Mouse (Mus musculus): ENCODE data around the gene Themis. TPM values are rescaled to one million over a fixed set of nuclear protein-coding genes. Genes with fewer than 3 reads are reported as not detected.

Gene Themis
- polyA plus RNA-seq (2014; fragmentation: Illumina TruSeq; extraction: RNeasy Lipid Tissue Mini Kit (QIAGEN cat#74804); ENCODE audit: low read depth, low replicate concordance), result 0.14 TPM

GRCm38 (mm10) chr10:28668261-28668660 lies at the start of gene Themis:
Gene Themis, plus strand, starts transcription at chr10:28668360.

All from adipose tissue, adult 10 weeks (tissue).